Mouse (Mus musculus) heart, postnatal 4 days (tissue): ENCODE data around the gene Gm28374. TPM values are rescaled to one million over a fixed set of nuclear protein-coding genes. Genes with fewer than 3 reads are reported as not detected.
"Not testable (repeated sequence)": the region's sequence is repeated elsewhere in the genome, so short reads cannot be mapped to it uniquely, and the experiment has no call there.

ENCODE experiments used
- DNase-seq: peaks from one replicate; pipeline ENCODE4 v3.0.0; 2021
- total RNA-seq, 2 experiments: library from RNA; stranded (reverse); gene quantifications; 2 replicates each; pipeline ENCODE4 v1.2.3; 2021

The Gm28374 gene
- total RNA-seq, 2 experiments from 2014 or later, result 0.41 TPM; not detected in 1

GRCm38 (mm10) chr19:6056696-6057095, 25.4 kb downstream of the Gm28374 start:
- no peak for DNase-seq

DNA sequence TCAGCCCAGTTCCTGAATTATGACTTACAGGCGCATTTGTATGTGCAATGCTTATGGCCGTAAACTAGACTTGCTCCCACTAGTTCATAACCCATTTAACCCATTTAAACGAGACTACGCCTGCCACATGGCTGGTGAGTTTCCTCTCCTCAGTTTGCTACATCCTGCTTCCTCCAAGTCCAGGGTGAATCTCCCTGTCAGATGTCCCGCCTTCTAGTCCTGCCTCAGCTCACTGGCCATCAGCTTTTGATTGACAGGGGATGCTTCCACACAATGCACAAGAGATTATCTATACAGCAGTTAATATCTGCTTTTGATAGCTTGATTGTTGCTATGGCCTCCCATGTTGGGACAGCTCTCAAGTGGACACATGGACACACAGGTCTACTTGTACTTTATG, 27.8 kb downstream of the Gm28374 start:
- DNase-seq, result no peak

DNA sequence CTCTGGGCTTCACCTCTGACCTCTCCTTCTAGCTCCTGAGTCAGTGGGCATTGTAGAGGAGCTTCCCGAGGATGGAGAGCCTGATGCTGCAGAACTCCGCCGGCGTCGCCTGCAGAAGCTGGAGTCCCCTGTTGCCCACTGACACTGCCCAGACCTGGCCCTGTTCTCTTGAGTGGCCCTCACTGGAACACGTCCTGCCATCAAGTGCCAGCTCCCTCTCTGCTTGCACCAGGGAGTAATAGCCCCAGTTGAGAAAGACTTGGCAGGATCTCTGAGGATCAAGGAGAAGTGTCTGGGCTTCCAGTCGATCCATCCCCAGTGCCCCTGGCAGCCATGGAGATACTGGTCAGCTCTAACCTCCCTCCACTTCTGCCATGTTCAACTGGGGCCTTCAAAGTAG, 29.5 kb downstream of the Gm28374 start:
- no peak for DNase-seq

GRCm38 (mm10) chr19:6048681-6049410, 33.2 kb downstream of the Gm28374 start:
- DNase-seq, result no peak

- no peak for DNase-seq
Measured at GRCm38 (mm10) chr19:6047899-6048166, 34.2 kb downstream of the Gm28374 start.

- no peak for DNase-seq
Measured at GRCm38 (mm10) chr19:6047154-6047898, 34.7 kb downstream of the Gm28374 start.

DNA sequence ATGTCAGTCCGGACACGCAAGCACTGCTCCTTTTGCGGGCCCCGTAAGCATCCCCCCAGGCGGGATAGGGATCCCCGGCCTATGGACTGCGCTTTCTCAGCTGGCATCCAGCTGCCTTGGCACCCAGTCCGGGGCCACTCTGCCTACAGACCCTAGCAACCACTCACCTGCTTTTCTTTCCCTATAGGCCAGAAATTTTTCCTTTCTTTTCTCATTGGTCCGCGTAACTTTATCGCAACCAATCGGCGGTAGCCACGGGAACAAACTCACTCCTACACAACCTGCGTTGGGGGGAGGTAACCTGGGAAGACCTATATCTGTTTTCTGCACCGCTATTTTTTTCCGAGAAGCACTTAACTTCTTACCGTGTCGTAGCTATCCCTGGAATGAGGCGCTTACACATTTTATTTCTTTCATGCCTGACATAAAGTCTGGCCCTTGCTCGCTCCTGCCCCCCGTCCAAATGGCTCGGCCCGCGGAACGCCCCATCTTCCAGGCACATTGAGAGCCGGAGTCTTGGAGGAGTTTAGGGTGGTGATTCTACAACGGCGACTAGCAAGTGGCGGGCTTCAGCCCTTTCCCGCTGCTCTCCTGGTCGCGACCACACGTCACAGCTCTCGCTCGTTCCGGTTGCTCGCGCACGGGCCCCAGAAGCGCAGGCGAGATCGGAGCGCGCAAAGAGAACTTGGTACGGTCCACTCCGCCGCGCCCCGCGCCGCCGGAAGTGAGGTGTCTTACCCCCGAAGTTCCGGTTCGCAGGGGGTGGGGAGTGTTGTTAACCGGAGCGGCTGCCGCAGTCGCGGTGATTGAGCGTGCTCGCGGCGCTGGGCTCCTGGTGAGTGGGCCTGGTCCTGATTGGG, 35.5 kb downstream of the Gm28374 start, which contains the start of gene Syvn1:
TSS of gene Syvn1 (plus strand) at position 283 of the 860 bp plus-strand sequence.
- DNase-seq, result peak; percentile 89

DNA sequence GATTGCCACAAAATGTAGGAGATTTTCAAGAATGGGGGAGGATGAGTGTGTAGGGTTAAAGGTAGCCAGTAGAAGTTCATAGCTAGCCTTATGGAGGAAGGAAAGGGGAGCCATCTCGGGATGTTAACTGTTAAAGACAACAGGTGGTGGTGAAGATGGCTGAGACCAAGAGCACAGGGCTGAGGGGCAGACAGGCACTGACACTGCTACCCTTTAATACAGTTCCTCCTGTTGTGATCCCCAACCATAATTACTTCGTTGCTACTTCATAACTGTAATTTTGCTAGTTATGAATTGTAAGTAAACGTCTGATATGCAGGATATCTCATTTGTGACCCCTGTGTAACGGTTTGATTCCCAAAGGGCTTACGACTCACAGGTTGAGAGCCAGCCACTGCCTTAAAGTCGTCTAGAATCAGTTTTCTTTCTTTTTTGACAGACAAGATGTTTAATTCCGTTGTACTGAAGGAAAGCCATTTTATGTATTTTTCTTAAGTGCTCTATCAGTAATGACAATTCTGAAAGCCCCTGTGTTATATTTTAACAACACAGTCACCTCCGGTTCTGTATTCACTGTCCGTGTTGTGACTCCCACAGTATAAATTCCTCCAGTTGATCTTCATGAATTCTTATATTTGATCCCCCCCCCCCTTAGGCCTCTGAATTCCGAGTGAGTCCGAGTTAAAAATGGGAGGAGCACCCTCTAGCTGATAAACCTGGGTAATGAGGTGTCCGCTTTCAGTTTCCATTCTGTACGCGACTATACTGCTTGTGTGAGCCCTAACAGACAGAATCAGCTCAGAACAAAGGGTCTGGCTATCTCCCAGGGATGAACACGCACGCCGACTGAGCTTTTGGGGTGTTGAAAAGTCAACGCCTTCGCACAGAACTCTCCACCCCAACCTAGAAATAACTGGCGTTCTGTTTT, 36.4 kb downstream of the Gm28374 start:
- DNase-seq, result no peak

GRCm38 (mm10) chr19:6044102-6044501, 38.0 kb downstream of the Gm28374 start:
- DNase-seq, result not testable (repeated sequence)

- DNase-seq, result no peak
Measured at GRCm38 (mm10) chr19:6042293-6042692, 39.8 kb downstream of the Gm28374 start.

DNA sequence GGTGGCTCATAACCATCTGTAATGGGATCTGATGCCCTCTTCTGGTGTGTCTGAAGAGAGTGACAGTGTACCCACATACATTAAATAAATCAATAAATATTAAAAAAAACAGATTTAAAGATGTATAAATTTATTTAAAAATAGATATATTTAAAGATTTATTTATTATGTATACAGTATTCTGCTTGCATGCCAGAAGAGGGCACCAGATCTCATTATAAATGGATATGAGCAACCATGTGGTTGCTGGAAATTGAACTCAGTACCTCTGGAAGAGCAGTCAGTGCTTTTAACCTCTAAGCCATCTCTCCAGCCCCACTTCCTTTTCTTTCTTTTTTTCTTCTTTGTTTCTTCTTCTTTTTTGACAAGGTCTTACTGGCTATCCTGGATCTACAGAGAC, 42.1 kb downstream of the Gm28374 start:
- no peak for DNase-seq

DNA sequence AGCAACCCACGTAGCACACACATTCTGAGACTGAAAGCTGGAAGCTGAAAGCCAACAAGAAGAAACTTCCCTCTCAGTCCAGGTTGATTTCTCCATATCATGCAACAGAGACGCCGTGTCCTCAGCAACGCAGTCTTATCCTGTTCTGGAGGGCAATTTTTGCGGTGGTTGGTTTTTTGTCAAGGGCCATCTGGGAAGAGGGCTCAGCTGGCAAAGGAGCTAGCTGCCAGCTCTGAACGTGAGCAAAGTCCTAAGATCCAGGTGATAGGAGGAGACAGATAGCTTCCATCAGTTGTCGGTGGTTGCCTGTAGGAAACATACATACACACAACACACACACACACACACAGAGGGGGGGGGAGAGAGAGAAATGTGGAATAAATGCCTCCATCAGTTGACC, 43.7 kb downstream of the Gm28374 start:
- no peak for DNase-seq

DNA sequence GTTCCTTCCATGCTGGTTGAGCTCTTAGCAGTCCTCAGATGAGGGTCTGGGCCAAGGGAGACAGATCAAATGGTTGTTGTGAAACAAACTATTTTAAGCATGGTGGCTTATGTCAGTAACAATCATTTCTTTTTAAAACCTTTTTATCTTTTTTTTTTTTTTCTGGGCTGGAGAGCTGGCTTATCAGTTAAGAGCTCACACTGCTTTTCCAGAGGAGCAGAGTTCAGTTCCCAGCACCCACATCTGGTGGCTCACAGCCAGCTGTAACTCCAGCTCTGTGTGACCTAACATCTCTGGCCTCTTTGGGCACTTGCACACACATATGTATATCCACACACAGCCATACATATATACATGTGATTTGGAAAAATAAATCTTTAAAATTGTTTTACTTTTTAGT, 44.4 kb downstream of the Gm28374 start:
- no peak for DNase-seq

GRCm38 (mm10) chr19:6035966-6036585, 46.0 kb downstream of the Gm28374 start:
- DNase-seq, result no peak

- no peak for DNase-seq
Measured at GRCm38 (mm10) chr19:6030520-6031280, 51.4 kb downstream of the Gm28374 start.

DNA sequence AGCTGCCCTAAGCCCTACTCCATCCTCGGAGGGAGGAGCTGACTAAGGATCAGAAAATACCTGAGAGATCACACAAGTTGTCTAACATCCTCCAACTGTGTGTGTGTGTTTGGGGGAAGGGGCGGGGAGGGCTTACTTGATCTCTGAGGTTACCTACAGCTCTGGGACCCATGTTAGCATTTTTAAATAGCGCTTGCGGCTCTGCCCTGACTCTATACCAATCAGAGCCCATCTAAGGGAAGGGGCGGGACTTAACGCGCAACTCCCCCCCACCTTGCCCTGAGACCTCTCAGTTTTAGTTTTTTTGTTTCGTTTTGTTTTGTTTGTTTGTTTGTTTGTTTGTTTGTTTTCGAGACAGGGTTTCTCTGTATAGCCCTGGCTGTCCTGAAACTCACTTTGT, 52.6 kb downstream of the Gm28374 start:
- DNase-seq, result no peak

DNA sequence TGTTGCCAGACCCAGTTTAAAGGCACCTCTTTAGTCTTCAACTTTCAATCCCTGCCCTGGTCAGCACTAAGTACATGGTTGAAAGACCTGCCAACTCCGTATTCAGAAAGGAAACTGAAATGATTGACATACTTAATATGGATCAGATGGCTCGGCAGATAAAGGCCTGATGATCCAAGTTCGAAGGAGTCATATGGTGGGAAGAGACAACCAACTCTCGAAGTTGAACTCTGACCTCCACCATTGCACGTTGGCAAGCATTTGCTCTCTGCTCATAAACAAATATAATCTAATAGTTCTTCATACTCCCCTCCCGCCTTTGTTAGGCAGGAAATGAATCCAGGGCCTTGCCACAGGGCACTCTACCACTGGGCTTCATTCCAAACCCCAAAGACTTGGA, 53.1 kb downstream of the Gm28374 start:
- no peak for DNase-seq
